Mouse (Mus musculus) heart, embryonic 16.5 days (tissue): ENCODE results near the gene Xrra1. TPM values are rescaled to one million over a fixed set of nuclear protein-coding genes. Genes with fewer than 3 reads are reported as not detected.

Experiments
- ATAC-seq: fragments of 200-750 bp; cut with Nextera tagmentation; replicated peaks from 2 replicates; pipeline ENCODE4 v1.8.0; 2017; ENCODE audit warnings: moderate number of reproducible peaks; ENCODE audit not compliant: insufficient read depth, low FRiP score; ENCODE audit errors: extremely low read depth
- H3K27ac ChIP-seq: fragments of 300-500 bp; sonication (generic); 2 replicates; pipeline ENCODE4 v1.5.1; 2014; ENCODE audit warnings: mild to moderate bottlenecking, low read length, control low read depth, moderate library complexity
- H3K27me3 ChIP-seq: fragments of 300-500 bp; sonication (generic); 2 replicates; pipeline ENCODE4 v1.6.1; 2014; ENCODE audit warnings: low read length, mixed read lengths; ENCODE audit not compliant: control insufficient read depth, insufficient read depth
- H3K36me3 ChIP-seq: fragments of 300-500 bp; sonication (generic); 2 replicates; pipeline ENCODE4 v1.6.1; 2014; ENCODE audit not compliant: control insufficient read depth, insufficient read depth
- H3K4me1 ChIP-seq: fragments of 300-500 bp; sonication (generic); 2 replicates; pipeline ENCODE4 v1.6.1; 2014; ENCODE audit warnings: low read length, mixed read lengths; ENCODE audit not compliant: control insufficient read depth, insufficient read depth
- H3K4me2 ChIP-seq: fragments of 300-500 bp; sonication (generic); 2 replicates; pipeline ENCODE4 v1.6.1; 2014; ENCODE audit warnings: low read depth, mild to moderate bottlenecking, control low read depth, low read length
- H3K4me3 ChIP-seq: fragments of 300-500 bp; sonication (generic); 2 replicates; pipeline ENCODE4 v1.5.1; 2014; ENCODE audit warnings: mild to moderate bottlenecking, control low read depth, low read length
- H3K9ac ChIP-seq: fragments of 300-500 bp; sonication (generic); 2 replicates; pipeline ENCODE4 v1.6.1; 2014; ENCODE audit warnings: low read length, control low read depth
- H3K9me3 ChIP-seq: fragments of 300-500 bp; sonication (generic); replicated peaks from 2 replicates; pipeline ENCODE4 v1.6.1; 2016; ENCODE audit warnings: low read length; ENCODE audit not compliant: control insufficient read depth
- WGBS: fragments of 180-500 bp; shearing (Covaris S2); extraction: QIAGEN DNeasy Blood & Tissue Kit; methylation state at CpG from one replicate; pipeline ENCODE4 v1.1.7; 2014; 5-methylcytosine and 5-hydroxymethylcytosine counted together
- polyA plus RNA-seq: library from polyadenylated mRNA; unstranded; fragments of >200 nt; fragmentation: Nextera tagmentation; extraction: Ambion mirVana; gene quantifications from 2 replicates; pipeline ENCODE4 v1.2.1, GENCODE M21; 2015

Gene Xrra1
- polyA plus RNA-seq, 1 experiment from 2014 or later = 0.46 TPM

GRCm38 (mm10) chr7:99858175-99858812 is 622 bp upstream of the Xrra1 start:
- ATAC-seq = peak; percentile 26

GRCm38 (mm10) chr7:99863362-99863761 is 4.4 kb downstream of the Xrra1 start, which contains the start of gene Spcs2:
TSS of gene Spcs2 (minus strand) at chr7:99863462.
- WGBS = 37% methylated on average over 7 of the region's 7 CpGs
- Histone ChIP-seq H3K9ac (no peak within 1 kb of the TSS), H3K36me3 (no peaks in the 10 kb centered on the region), H3K27ac (no peak within 1 kb of the TSS), H3K4me1 (peaks cover 14% of the 10 kb centered on the region), H3K4me2 (no peak within 1 kb of the TSS), H3K9me3 (no peaks in the 10 kb centered on the region), H3K27me3 (no peaks in the 10 kb centered on the region), H3K4me3 (no peak within 1 kb of the TSS)
- ATAC-seq = no peak

More at GRCm38 (mm10) chr7:99858175-99858812, 622 bp upstream of the Xrra1 start:
- Histone ChIP-seq H3K4me3 (peak overlapping the region; percentile 78), H3K9ac (peak overlapping the region; percentile 81), H3K27me3 (no peaks in the 10 kb centered on the region), H3K9me3 (no peaks in the 10 kb centered on the region), H3K27ac (peak overlapping the region; percentile 33), H3K4me1 (peaks cover 21% of the 10 kb centered on the region), H3K36me3 (peaks cover 8% of the 10 kb centered on the region; the same call in 1 of the 2 replicates), H3K4me2 (peak overlapping the region; percentile 74)
- WGBS = under 1% methylated on average over 19 of the region's 19 CpGs

DNA sequence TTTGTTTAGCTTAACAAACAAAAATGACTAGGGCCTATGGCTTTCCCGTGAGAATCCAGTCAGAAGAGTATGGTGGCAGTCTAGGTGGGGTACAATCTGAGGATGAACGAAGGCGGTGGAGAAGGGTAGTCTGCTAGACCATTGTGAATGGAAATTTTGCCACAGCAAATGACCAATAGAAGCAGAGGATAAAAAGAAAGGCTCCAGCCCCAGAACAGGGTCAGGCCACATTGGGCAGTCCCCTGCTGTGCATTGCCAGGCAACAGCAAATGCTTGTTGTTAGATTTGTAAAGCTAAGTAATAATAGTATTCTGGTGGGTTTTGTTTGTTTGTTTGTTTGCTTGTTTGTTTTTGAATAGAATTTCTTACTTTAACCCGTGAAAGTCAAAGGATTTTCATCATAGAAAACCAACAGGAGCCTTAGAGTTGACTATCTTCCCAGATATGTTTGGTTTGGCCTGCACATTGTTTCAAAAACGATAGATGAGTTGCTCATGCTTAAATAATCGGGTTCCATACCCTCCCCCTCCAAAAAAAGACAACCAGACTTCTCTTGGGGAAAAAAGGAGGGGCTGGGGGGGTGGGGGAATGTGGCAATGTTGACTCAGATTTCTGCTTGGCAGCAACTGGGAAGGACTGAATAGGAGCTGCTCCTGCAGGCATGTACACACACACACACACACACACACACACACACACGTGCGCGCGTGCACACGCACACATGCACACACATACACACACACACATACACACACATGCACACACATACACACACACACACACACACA is 5.5 kb downstream of the Xrra1 start:
- Histone ChIP-seq H3K4me3 (no peak overlapping the region), H3K9ac (no peak overlapping the region), H3K9me3 (no peaks in the 10 kb centered on the region), H3K27me3 (no peaks in the 10 kb centered on the region), H3K4me1 (peaks cover 11% of the 10 kb centered on the region), H3K27ac (no peak overlapping the region), H3K4me2 (no peak overlapping the region), H3K36me3 (no peaks in the 10 kb centered on the region)
- no peak for ATAC-seq
- WGBS = 67% methylated on average over 11 of the region's 11 CpGs

GRCm38 (mm10) chr7:99865219-99865618 is 6.3 kb downstream of the Xrra1 start:
- WGBS = 26% methylated on average over 3 of the region's 3 CpGs
- Histone ChIP-seq H3K27me3 (no peaks in the 10 kb centered on the region), H3K36me3 (no peaks in the 10 kb centered on the region), H3K4me1 (peaks cover 11% of the 10 kb centered on the region), H3K4me2 (no peak overlapping the region), H3K9me3 (no peaks in the 10 kb centered on the region), H3K4me3 (no peak overlapping the region), H3K27ac (peak overlapping the region; percentile 60), H3K9ac (no peak overlapping the region)
- ATAC-seq = peak; percentile 71; the same call in 1 of the 2 replicates

DNA sequence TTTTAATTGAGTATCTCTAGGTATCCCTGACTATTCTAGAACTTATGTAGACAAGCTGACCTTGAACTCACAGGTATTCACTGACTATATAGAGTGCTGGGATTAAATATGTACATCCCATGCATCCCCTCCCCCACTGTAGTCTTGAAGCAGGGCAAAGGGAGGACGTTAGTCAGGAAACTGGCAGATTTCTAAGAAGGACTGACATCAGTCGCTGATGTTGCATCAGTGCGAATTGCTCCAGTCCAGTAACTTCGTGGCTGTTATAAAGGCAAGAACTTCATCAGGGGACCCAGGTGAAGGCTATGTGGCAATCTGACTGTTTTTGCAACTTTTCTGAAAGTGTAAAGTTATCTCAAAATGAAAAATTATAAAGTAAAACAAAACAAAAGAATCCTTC is 10.4 kb downstream of the Xrra1 start:
- WGBS = 65% methylated on average over 4 of the region's 4 CpGs
- Histone ChIP-seq H3K9me3 (no peaks in the 10 kb centered on the region), H3K27ac (no peak overlapping the region), H3K27me3 (no peaks in the 10 kb centered on the region), H3K9ac (no peak overlapping the region), H3K4me1 (peaks cover 15% of the 10 kb centered on the region), H3K4me2 (no peak overlapping the region), H3K36me3 (no peaks in the 10 kb centered on the region), H3K4me3 (no peak overlapping the region)
- no peak for ATAC-seq

DNA sequence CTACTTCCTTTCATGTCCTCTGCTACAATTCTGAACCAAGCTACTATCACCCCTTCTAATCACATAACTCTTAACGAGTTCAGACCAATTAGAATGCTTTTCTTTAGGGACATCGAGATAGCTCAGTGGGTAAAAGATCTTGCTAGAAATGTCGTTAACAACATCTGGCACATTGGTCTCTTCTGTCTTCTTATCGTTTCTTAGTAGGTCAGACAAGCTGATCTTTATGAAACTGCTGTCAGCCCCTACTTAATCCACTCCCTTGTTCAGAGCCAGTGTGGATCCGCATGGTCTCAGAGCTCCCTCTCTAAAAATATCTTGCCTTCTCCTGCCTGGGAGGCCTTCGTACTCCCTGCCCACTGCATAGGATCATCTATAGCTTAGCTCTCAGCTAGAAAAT is 15.0 kb downstream of the Xrra1 start:
- Histone ChIP-seq H3K27me3 (peaks cover 2% of the 10 kb centered on the region; the same call in 1 of the 2 replicates), H3K27ac (no peak overlapping the region), H3K4me3 (no peak overlapping the region), H3K9me3 (no peaks in the 10 kb centered on the region), H3K9ac (0 out of 2 replicates have a peak overlapping the region, but pooled peaks have one; percentile 12), H3K4me1 (peaks cover 5% of the 10 kb centered on the region), H3K36me3 (no peaks in the 10 kb centered on the region), H3K4me2 (no peak overlapping the region)
- ATAC-seq = no peak
- WGBS = 37% methylated on average over 6 of the region's 6 CpGs

DNA sequence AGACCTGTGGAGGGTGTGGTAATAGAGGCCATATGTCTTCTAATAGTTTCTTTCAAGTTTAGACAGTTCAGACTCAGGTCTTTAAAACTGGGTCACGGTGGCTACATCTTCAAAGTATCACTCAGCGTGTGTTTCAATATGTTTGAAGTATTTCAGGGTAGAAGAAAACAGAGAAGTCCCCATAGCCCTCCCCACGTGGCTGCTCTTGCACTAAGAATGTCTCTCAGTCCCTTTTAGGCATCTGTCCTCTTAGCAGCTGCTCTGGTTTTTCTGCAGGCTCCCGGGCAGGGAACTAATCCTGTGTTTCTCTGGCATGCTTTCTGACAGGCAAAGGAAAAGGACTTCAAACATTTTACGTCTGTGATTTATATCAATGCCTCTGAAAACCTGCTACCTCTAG is 17.0 kb downstream of the Xrra1 start:
- Histone ChIP-seq H3K9ac (no peak overlapping the region), H3K27me3 (peaks cover 2% of the 10 kb centered on the region; the same call in 1 of the 2 replicates), H3K4me2 (no peak overlapping the region), H3K27ac (no peak overlapping the region), H3K9me3 (no peaks in the 10 kb centered on the region), H3K36me3 (no peaks in the 10 kb centered on the region), H3K4me3 (no peak overlapping the region), H3K4me1 (peaks cover 5% of the 10 kb centered on the region)
- 32% methylated on average over 5 of the region's 5 CpGs for WGBS
- no peak for ATAC-seq

GRCm38 (mm10) chr7:99876345-99876744 is 17.4 kb downstream of the Xrra1 start:
- Histone ChIP-seq H3K27ac (no peak overlapping the region), H3K9ac (no peak overlapping the region), H3K27me3 (peaks cover 2% of the 10 kb centered on the region; the same call in 1 of the 2 replicates), H3K4me3 (no peak overlapping the region), H3K4me1 (peaks cover 5% of the 10 kb centered on the region), H3K36me3 (no peaks in the 10 kb centered on the region), H3K4me2 (no peak overlapping the region), H3K9me3 (no peaks in the 10 kb centered on the region)
- WGBS = 0% methylated on average over 3 of the region's 3 CpGs
- ATAC-seq = peak; percentile 58

- Histone ChIP-seq H3K27ac (no peak overlapping the region), H3K27me3 (peaks cover 2% of the 10 kb centered on the region; the same call in 1 of the 2 replicates), H3K4me2 (no peak overlapping the region), H3K9ac (no peak overlapping the region), H3K9me3 (no peaks in the 10 kb centered on the region), H3K4me1 (peaks cover 5% of the 10 kb centered on the region), H3K4me3 (no peak overlapping the region), H3K36me3 (no peaks in the 10 kb centered on the region)
- no peak for ATAC-seq
- 67% methylated on average over 2 of the region's 2 CpGs for WGBS
These were observed 19.3 kb downstream of the Xrra1 start for GRCm38 (mm10) chr7:99878254-99878653.
